Mouse (Mus musculus) stomach, postnatal 0 days (tissue): ENCODE measurements at regions not wholly inside any gene's neighbourhood (a gene's known extent, or its start where the extent isn't known, plus 50 kb on each side); places are given as distances from the start of the nearest gene placed in this dataset.

Experiments used
- ATAC-seq: fragments of 200-750 bp; cut with Nextera tagmentation; 2 replicates; pipeline ENCODE4 v1.8.0; 2017; ENCODE audit not compliant: low FRiP score, low TSS enrichment
- DNase-seq: peaks from one replicate; pipeline ENCODE4 v3.0.0-alpha.2; 2016; ENCODE audit warnings: low spot score
- H3K27ac ChIP-seq: fragments of 300-500 bp; sonication (generic); replicated peaks from 2 replicates; pipeline ENCODE4 v1.5.1; 2014; ENCODE audit warnings: mild to moderate bottlenecking, control low read depth
- H3K27me3 ChIP-seq: fragments of 300-500 bp; sonication (generic); 2 replicates; pipeline ENCODE4 v1.6.1; 2014; ENCODE audit warnings: low read length; ENCODE audit not compliant: control insufficient read depth, insufficient read depth
- H3K36me3 ChIP-seq: fragments of 300-500 bp; sonication (generic); 2 replicates; pipeline ENCODE4 v1.6.1; 2014; ENCODE audit warnings: low read length, mixed read lengths; ENCODE audit not compliant: control insufficient read depth, insufficient read depth
- H3K4me1 ChIP-seq: fragments of 300-500 bp; sonication (generic); replicated peaks from 2 replicates; pipeline ENCODE4 v1.6.1; 2014; ENCODE audit warnings: antibody characterized with exemption; ENCODE audit not compliant: control insufficient read depth, insufficient read depth
- H3K4me2 ChIP-seq: fragments of 300-500 bp; sonication (generic); replicated peaks from 2 replicates; pipeline ENCODE4 v1.6.1; 2014; ENCODE audit warnings: low read depth, mild to moderate bottlenecking, control low read depth, moderate library complexity
- H3K4me3 ChIP-seq: fragments of 300-500 bp; sonication (generic); 2 replicates; pipeline ENCODE4 v1.5.1; 2014; ENCODE audit warnings: low read depth, low read length, control low read depth
- H3K9ac ChIP-seq: fragments of 300-500 bp; sonication (generic); 2 replicates; pipeline ENCODE4 v1.6.1; 2014; ENCODE audit warnings: mild to moderate bottlenecking, low read length, control low read depth, mixed read lengths
- H3K9me3 ChIP-seq: fragments of 300-500 bp; sonication (generic); 2 replicates; pipeline ENCODE4 v1.6.1; 2016; ENCODE audit warnings: low read length; ENCODE audit not compliant: control insufficient read depth
- CTCF ChIP-seq: IDR thresholded peaks from 2 replicates; pipeline ENCODE4 v1.5.1; 2016; ENCODE audit warnings: antibody characterized with exemption, low read depth, mild to moderate bottlenecking, moderate library complexity
- EP300 ChIP-seq: optimal IDR thresholded peaks from 2 replicates; pipeline ENCODE3; 2016; ENCODE audit warnings: antibody characterized with exemption
- WGBS: fragments of 180-500 bp; shearing (Covaris S2); extraction: QIAGEN DNeasy Blood & Tissue Kit; methylation state at CpG from one replicate; pipeline ENCODE4 v1.1.7; 2014; 5-methylcytosine and 5-hydroxymethylcytosine counted together

- Histone ChIP-seq H3K27ac (no peak overlapping the region), H3K4me1 (no peaks in the 10 kb centered on the region), H3K9ac (no peak overlapping the region), H3K9me3 (no peaks in the 10 kb centered on the region), H3K4me2 (no peak overlapping the region), H3K36me3 (no peaks in the 10 kb centered on the region), H3K27me3 (no peaks in the 10 kb centered on the region), H3K4me3 (no peak overlapping the region)
- ATAC-seq, result no peak
- 95% methylated on average over 8 of the region's 8 CpGs for WGBS
- TF ChIP-seq CTCF (no peak), EP300 (no peak)
- no peak for DNase-seq
Observed at GRCm38 (mm10) chr8:126861754-126862153, 83.9 kb downstream of the Tomm20 start.

DNA sequence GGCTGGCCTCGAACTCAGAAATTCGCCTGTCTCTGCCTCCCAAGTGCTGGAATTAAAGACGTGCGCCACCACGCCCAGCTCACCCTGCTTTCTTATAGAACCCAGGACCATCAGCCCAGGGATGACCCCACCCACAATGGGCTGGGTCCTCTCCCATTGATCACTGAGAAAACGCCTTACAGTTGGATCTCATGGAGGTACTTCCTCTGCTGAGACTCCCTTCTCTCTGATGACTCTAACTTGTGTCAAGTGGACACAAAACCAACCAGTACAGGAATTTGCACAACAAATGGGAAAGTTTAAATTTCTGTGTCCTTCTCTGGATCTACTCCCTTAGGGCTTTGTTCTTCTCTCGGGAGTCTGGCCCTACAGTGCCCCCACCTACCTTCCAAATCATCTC, 85.0 kb downstream of the Tomm20 start:
- 90% methylated on average over 7 of the region's 7 CpGs for WGBS
- no peak for DNase-seq
- no peak for TF ChIP-seq EP300
- no peak for TF ChIP-seq CTCF

GRCm38 (mm10) chr8:126859706-126860424, 85.8 kb downstream of the Tomm20 start:
- H3K4me2 ChIP-seq, result no peak overlapping the region
- no peaks in the 10 kb centered on the region for H3K9me3 ChIP-seq
- H3K36me3 ChIP-seq, result no peaks in the 10 kb centered on the region
- H3K27me3 ChIP-seq, result no peaks in the 10 kb centered on the region
- DNase-seq, result no peak
- no peak for ATAC-seq
- H3K9ac ChIP-seq, result no peak overlapping the region
- H3K4me1 ChIP-seq, result no peaks in the 10 kb centered on the region
- no peak for TF ChIP-seq CTCF
- TF ChIP-seq EP300, result no peak
- no peak overlapping the region for H3K4me3 ChIP-seq
- H3K27ac ChIP-seq, result no peak overlapping the region
- WGBS, result 91% methylated on average over 5 of the region's 5 CpGs

More for the DNA sequence above, 85.0 kb downstream of the Tomm20 start:
- Histone ChIP-seq H3K4me1 (no peaks in the 10 kb centered on the region), H3K9ac (no peak overlapping the region), H3K36me3 (no peaks in the 10 kb centered on the region), H3K4me2 (no peak overlapping the region), H3K9me3 (no peaks in the 10 kb centered on the region), H3K27ac (no peak overlapping the region), H3K27me3 (no peaks in the 10 kb centered on the region), H3K4me3 (no peak overlapping the region)
- no peak for ATAC-seq

DNA sequence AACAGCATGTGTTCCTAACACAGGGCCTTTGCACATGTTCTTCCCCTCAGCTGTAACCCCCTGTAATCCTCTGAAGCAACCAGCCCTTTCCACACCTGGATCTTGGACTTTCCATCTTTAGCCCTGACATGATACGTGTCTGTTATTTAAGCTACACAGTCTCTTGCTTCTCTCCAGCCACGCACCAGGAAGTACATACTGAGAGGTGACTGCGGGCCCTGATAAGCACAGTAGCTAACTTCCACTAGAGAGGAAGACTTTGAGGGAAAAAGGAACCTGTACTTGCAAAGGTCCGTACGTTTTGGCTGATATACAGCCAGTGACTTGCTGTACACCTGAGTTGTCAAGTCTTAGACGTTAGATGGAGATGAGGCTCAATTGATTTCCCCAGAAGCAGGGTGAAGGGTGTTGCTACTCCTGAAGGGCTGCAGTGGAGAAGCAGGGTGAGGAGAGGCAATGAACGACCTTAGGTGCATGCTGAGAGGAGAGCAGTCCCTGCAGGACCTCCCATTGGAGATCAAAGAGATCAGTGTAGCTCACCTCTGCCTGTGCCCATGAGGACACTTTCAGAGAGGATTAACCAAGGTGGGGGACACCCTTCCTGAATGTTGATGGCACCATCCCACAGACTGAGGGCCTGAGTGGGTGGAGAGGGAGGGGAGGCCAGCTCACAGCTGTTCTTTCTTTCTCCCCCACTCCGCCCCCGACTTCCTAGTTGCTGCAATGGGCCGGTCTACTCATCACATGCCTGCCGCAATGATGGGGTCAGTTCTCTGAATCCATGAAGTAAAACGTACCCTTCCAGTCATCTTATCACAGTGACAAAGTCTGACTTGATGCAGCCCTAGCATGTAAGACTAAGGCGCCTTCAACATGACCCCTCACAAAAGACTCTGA, 88.1 kb downstream of the Tomm20 start:
- H3K9ac ChIP-seq, result no peak overlapping the region
- ATAC-seq (peak; percentile 19), DNase-seq (no peak)
- H3K9me3 ChIP-seq, result no peaks in the 10 kb centered on the region
- no peak for TF ChIP-seq EP300
- no peak overlapping the region for H3K27ac ChIP-seq
- no peaks in the 10 kb centered on the region for H3K27me3 ChIP-seq
- no peaks in the 10 kb centered on the region for H3K36me3 ChIP-seq
- WGBS, result 73% methylated on average over 13 of the region's 13 CpGs
- H3K4me1 ChIP-seq, result 0 out of 2 replicates have a peak, but pooled peaks cover 3% of the 10 kb centered on the region
- H3K4me2 ChIP-seq, result no peak overlapping the region
- no peak overlapping the region for H3K4me3 ChIP-seq

DNA sequence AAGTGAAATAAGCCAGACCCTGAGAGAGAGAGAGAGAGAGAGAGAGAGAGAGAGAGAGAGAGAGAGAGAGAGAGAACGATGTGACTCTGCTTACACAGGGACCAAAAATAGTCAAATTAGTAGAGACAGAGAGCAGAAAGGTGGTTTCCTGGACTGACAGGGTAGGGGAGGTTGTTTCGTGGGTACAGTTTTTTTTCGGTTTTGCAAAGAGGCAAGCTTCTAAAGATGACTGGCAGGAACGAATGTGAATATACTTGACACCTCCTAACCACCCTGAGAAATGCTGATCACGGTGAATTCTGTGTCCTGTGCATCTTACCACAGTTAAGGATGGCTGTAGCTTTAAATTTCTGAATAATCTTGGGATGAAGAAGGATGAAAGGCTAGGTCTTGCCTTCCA, 89.7 kb downstream of the Tomm20 start:
- no peak overlapping the region for H3K27ac ChIP-seq
- ATAC-seq (no peak), DNase-seq (no peak)
- no peaks in the 10 kb centered on the region for H3K9me3 ChIP-seq
- H3K27me3 ChIP-seq, result no peaks in the 10 kb centered on the region
- TF ChIP-seq CTCF (no peak), EP300 (no peak)
- 0 out of 2 replicates have a peak, but pooled peaks cover 3% of the 10 kb centered on the region for H3K4me1 ChIP-seq
- H3K9ac ChIP-seq, result no peak overlapping the region
- H3K36me3 ChIP-seq, result no peaks in the 10 kb centered on the region
- H3K4me2 ChIP-seq, result no peak overlapping the region
- WGBS, result 52% methylated on average over 5 of the region's 5 CpGs
- no peak overlapping the region for H3K4me3 ChIP-seq
